Mouse (Mus musculus) E14TG2a.4 (cell line): ENCODE measurements around the gene Top1.

Experiments used
- CTCF ChIP-seq: conservative IDR thresholded peaks from 2 replicates; pipeline ENCODE4 v1.5.1; 2014; ENCODE audit warnings: low read length
- NANOG ChIP-seq: IDR thresholded peaks from 2 replicates; pipeline ENCODE4 v1.6.1; 2014; ENCODE audit warnings: borderline replicate concordance, low read length, mixed read lengths

- TF ChIP-seq CTCF: no peak
- no peak for TF ChIP-seq NANOG
Observed at GRCm38 (mm10) chr2:160756583-160757203, 111.0 kb downstream of the Top1 start.
